Mouse (Mus musculus) layer of hippocampus, adult 8-10 months (tissue): ENCODE results near the gene Gpr87. TPM values are rescaled to one million over a fixed set of nuclear protein-coding genes. Genes with fewer than 3 reads are reported as not detected.

ENCODE experiments used
- DNase-seq, 2 experiments: peaks; one replicate each; pipeline ENCODE4 v3.0.0; 2022; ENCODE audit warnings: low spot score in 2 of 2
- total RNA-seq, 4 experiments: library from RNA; stranded (reverse); gene quantifications; 2 replicates each; pipeline ENCODE4 v1.2.4; 2022

Gene Gpr87
- not detected for total RNA-seq

- no peak for DNase-seq
Observed at GRCm38 (mm10) chr3:59194938-59195337, at the start of gene Gpr87. TSS of gene Gpr87 (minus strand) at chr3:59195104.

GRCm38 (mm10) chr3:59243384-59243783 lies 48.5 kb upstream of the Gpr87 start:
- peak; percentile 59 to 64 for DNase-seq

GRCm38 (mm10) chr3:59234878-59235277 lies 40.0 kb upstream of the Gpr87 start:
- no peak for DNase-seq

- DNase-seq, result peak; percentile 39 to 41
Observed at GRCm38 (mm10) chr3:59230912-59231311, 36.0 kb upstream of the Gpr87 start.

- no peak for DNase-seq
Observed at GRCm38 (mm10) chr3:59228730-59229551, 34.0 kb upstream of the Gpr87 start.

GRCm38 (mm10) chr3:59227696-59228095 lies 32.8 kb upstream of the Gpr87 start:
- DNase-seq, result no peak

GRCm38 (mm10) chr3:59225411-59225810 lies 30.5 kb upstream of the Gpr87 start:
- DNase-seq, result no peak

- DNase-seq, result no peak
Observed at GRCm38 (mm10) chr3:59222303-59222702, 27.4 kb upstream of the Gpr87 start.

GRCm38 (mm10) chr3:59219326-59219725 lies 24.4 kb upstream of the Gpr87 start:
- DNase-seq, result no peak

- DNase-seq, result no peak
Observed at GRCm38 (mm10) chr3:59217211-59217610, 22.3 kb upstream of the Gpr87 start.

- DNase-seq, result no peak
Observed at GRCm38 (mm10) chr3:59212404-59212803, 17.5 kb upstream of the Gpr87 start.

- no peak for DNase-seq
Observed at GRCm38 (mm10) chr3:59211784-59212183, 16.9 kb upstream of the Gpr87 start.

GRCm38 (mm10) chr3:59210727-59211126 lies 15.8 kb upstream of the Gpr87 start, which contains the start of gene P2ry13:
TSS of gene P2ry13 (minus strand) at chr3:59210882.
- DNase-seq, result no peak

GRCm38 (mm10) chr3:59210089-59210488 lies 15.2 kb upstream of the Gpr87 start:
- no peak for DNase-seq

GRCm38 (mm10) chr3:59208650-59209548 lies 14.0 kb upstream of the Gpr87 start:
- DNase-seq, result no peak

- DNase-seq, result no peak
Observed at GRCm38 (mm10) chr3:59205941-59206340, 11.0 kb upstream of the Gpr87 start.

GRCm38 (mm10) chr3:59204719-59205503 lies 10.0 kb upstream of the Gpr87 start:
- no peak for DNase-seq

GRCm38 (mm10) chr3:59203802-59204520 lies 9.1 kb upstream of the Gpr87 start:
- DNase-seq, result no peak

GRCm38 (mm10) chr3:59197329-59197948 lies 2.5 kb upstream of the Gpr87 start:
- no peak for DNase-seq

- no peak for DNase-seq
Observed at GRCm38 (mm10) chr3:59194099-59194498, 805 bp downstream of the Gpr87 start.
